Mouse (Mus musculus): ENCODE measurements around the gene Lta.
"Not testable (repeated sequence)": the region's sequence is repeated elsewhere in the genome, so short reads cannot be mapped to it uniquely, and the experiment has no call there.

The Lta gene

GRCm38 (mm10) chr17:35240384-35241304 lies 35.5 kb upstream of the Lta start:
- DNase-seq (ENCODE audit: low read depth, low spot score) = no peak

GRCm38 (mm10) chr17:35239700-35240099 lies 34.5 kb upstream of the Lta start:
- no peak for DNase-seq (ENCODE audit: low read depth, low spot score)

GRCm38 (mm10) chr17:35237504-35237903 lies 32.4 kb upstream of the Lta start:
- DNase-seq (ENCODE audit: low read depth, low spot score) = no peak

- no peak for DNase-seq (ENCODE audit: low read depth, low spot score)
Observed at GRCm38 (mm10) chr17:35236996-35237395, 31.8 kb upstream of the Lta start.

- DNase-seq (ENCODE audit: low read depth, low spot score) = peak; percentile 97
Observed at GRCm38 (mm10) chr17:35236390-35236746, 31.2 kb upstream of the Lta start.

GRCm38 (mm10) chr17:35235614-35236389 lies 30.7 kb upstream of the Lta start, which contains the start of gene Nfkbil1:
Gene Nfkbil1, minus strand, starts transcription at chr17:35235792.
- peak; percentile 93 for DNase-seq (ENCODE audit: low read depth, low spot score)

GRCm38 (mm10) chr17:35234903-35235302 lies 29.8 kb upstream of the Lta start:
- peak; percentile 62 for DNase-seq (ENCODE audit: low read depth, low spot score)

GRCm38 (mm10) chr17:35234090-35234489 lies 28.9 kb upstream of the Lta start:
- DNase-seq (ENCODE audit: low read depth, low spot score) = not testable (repeated sequence)

- DNase-seq (ENCODE audit: low read depth, low spot score) = peak; percentile 64
Observed at GRCm38 (mm10) chr17:35233114-35233980, 28.2 kb upstream of the Lta start, which contains the start of gene Atp6v1g2. Gene Atp6v1g2, plus strand, starts transcription at chr17:35233660.

GRCm38 (mm10) chr17:35232659-35233058 lies 27.5 kb upstream of the Lta start:
- DNase-seq (ENCODE audit: low read depth, low spot score) = peak; percentile 70

GRCm38 (mm10) chr17:35232043-35232442 lies 26.9 kb upstream of the Lta start:
- DNase-seq (ENCODE audit: low read depth, low spot score) = peak; percentile 91

GRCm38 (mm10) chr17:35231022-35231421 lies 25.9 kb upstream of the Lta start:
- peak; percentile 74 for DNase-seq (ENCODE audit: low read depth, low spot score)

GRCm38 (mm10) chr17:35226561-35227046 lies 21.5 kb upstream of the Lta start:
- peak; percentile 61 for DNase-seq (ENCODE audit: low read depth, low spot score)

- no peak for DNase-seq (ENCODE audit: low read depth, low spot score)
Observed at GRCm38 (mm10) chr17:35225456-35225855, 20.3 kb upstream of the Lta start.

- no peak for DNase-seq (ENCODE audit: low read depth, low spot score)
Observed at GRCm38 (mm10) chr17:35224641-35225040, 19.5 kb upstream of the Lta start.

- DNase-seq (ENCODE audit: low read depth, low spot score) = peak; percentile 39
Observed at GRCm38 (mm10) chr17:35222299-35222698, 17.1 kb upstream of the Lta start.

GRCm38 (mm10) chr17:35220156-35220952 lies 15.2 kb upstream of the Lta start, which contains the start of gene Gm16181:
Gene Gm16181, plus strand, starts transcription at chr17:35220834.
- DNase-seq (ENCODE audit: low read depth, low spot score) = no peak

- peak; percentile 71 for DNase-seq (ENCODE audit: low read depth, low spot score)
Observed at GRCm38 (mm10) chr17:35219601-35220041, 14.5 kb upstream of the Lta start.

- DNase-seq (ENCODE audit: low read depth, low spot score) = peak; percentile 67
Observed at GRCm38 (mm10) chr17:35218516-35219193, 13.5 kb upstream of the Lta start.

- DNase-seq (ENCODE audit: low read depth, low spot score) = no peak
Observed at GRCm38 (mm10) chr17:35213071-35213470, 7.9 kb upstream of the Lta start.

Data from CD4-positive, CD25-positive, alpha-beta regulatory T cell, adult 2 months (primary cell).